In genomic region chr2:163481539-163482029, GRCm38 (mm10) we compare ENCODE assay signal across 8 mouse cellular contexts. TPM values are rescaled to one million over a fixed set of nuclear protein-coding genes. Genes with fewer than 3 reads are reported as not detected.
A peak's percentile ranks its signal among the peaks of the same experiment; 100 is the strongest.
DNase-seq lines count a peak whose midpoint lies in the region; ATAC-seq lines count a peak whose summit lies in the region.

No protein-coding gene starts in this region.

- H3K27me3 ChIP-seq in heart, embryonic 12.5 days (replicated peaks): peaks cover 31% of the 10 kb centered on the region
- H3K27me3 ChIP-seq in forebrain, embryonic 15.5 days: peaks cover 19% of the 10 kb centered on the region
- peaks cover 36% of the 10 kb centered on the region for H3K27me3 ChIP-seq in midbrain, embryonic 10.5 days (ENCODE audit: low read depth, poor library complexity, severe bottlenecking)

- H3K36me3 ChIP-seq in heart, embryonic 12.5 days: no peaks in the 10 kb centered on the region
- no peaks in the 10 kb centered on the region for H3K36me3 ChIP-seq in forebrain, embryonic 15.5 days
- no peaks in the 10 kb centered on the region for H3K36me3 ChIP-seq in midbrain, embryonic 10.5 days

- H3K9ac ChIP-seq in heart, embryonic 12.5 days: peak overlapping the region; percentile 33; the same call in 1 of the 2 replicates
- H3K9ac ChIP-seq in forebrain, embryonic 15.5 days (replicated peaks): peak overlapping the region; percentile 15; the same call in 1 of the 2 replicates

- DNase-seq in heart, adult 8-10 months (ENCODE audit: low spot score): no peak
- peak; percentile 62 for DNase-seq in kidney, postnatal 14 days
- peak; percentile 52 for DNase-seq in midbrain, embryonic 10.5 days (ENCODE audit: low spot score)
- DNase-seq in adrenal gland, adult 8-10 months: no peak
- DNase-seq in testis, postnatal 10 days (ENCODE audit: low spot score): no peak
- DNase-seq in adrenal gland, postnatal 4 days (ENCODE audit: low spot score in 2 of 2): no peak

- H3K4me2 ChIP-seq in heart, embryonic 12.5 days: peak overlapping the region; percentile 71
- H3K4me2 ChIP-seq in forebrain, embryonic 15.5 days (replicated peaks): peak overlapping the region; percentile 28

- 2% methylated on average over 21 of the region's 21 CpGs for WGBS in heart, embryonic 12.5 days
- 3% methylated on average over 21 of the region's 21 CpGs for WGBS in forebrain, embryonic 15.5 days
- WGBS in midbrain, embryonic 10.5 days: 2% methylated on average over 21 of the region's 21 CpGs

- H3K27ac ChIP-seq in heart, embryonic 12.5 days (ENCODE audit: poor library complexity, severe bottlenecking): no peak overlapping the region
- no peak overlapping the region for H3K27ac ChIP-seq in forebrain, embryonic 15.5 days (replicated peaks)
- peak overlapping the region; percentile 52 for H3K27ac ChIP-seq in midbrain, embryonic 10.5 days (replicated peaks)

- H3K4me1 ChIP-seq in heart, embryonic 12.5 days (replicated peaks): peaks cover 8% of the 10 kb centered on the region
- H3K4me1 ChIP-seq in forebrain, embryonic 15.5 days: peaks cover 7% of the 10 kb centered on the region; the same call in 1 of the 2 replicates
- peaks cover 14% of the 10 kb centered on the region for H3K4me1 ChIP-seq in midbrain, embryonic 10.5 days

- ATAC-seq in heart, embryonic 12.5 days (ENCODE audit: insufficient number of reproducible peaks, low FRiP score): no peak
- ATAC-seq in forebrain, embryonic 15.5 days (replicated peaks): no peak

- no peaks in the 10 kb centered on the region for H3K9me3 ChIP-seq in heart, embryonic 12.5 days (replicated peaks)
- no peaks in the 10 kb centered on the region for H3K9me3 ChIP-seq in forebrain, embryonic 15.5 days
- H3K9me3 ChIP-seq in midbrain, embryonic 10.5 days (replicated peaks): no peaks in the 10 kb centered on the region

- H3K4me3 ChIP-seq in heart, embryonic 12.5 days: peak overlapping the region; percentile 32
- 0 out of 2 replicates have a peak overlapping the region, but pooled peaks have one; percentile 8 for H3K4me3 ChIP-seq in forebrain, embryonic 15.5 days
- peak overlapping the region; percentile 51 for H3K4me3 ChIP-seq in midbrain, embryonic 10.5 days

RNA-seq across cellular contexts. Expression of gene Fitm2, which starts 9.2 kb away (rescaled TPM):
- polyA plus RNA-seq in heart, embryonic 12.5 days (2016; fragmentation: Nextera tagmentation; extraction: Ambion mirVana): 14.2 and 15.5 TPM in 2 replicates
- 100 to 1,000 TPM; 197 to 218 (median 209) TPM for total RNA-seq in heart, adult 8-10 months (2022)
- 11.4 and 12.3 TPM in 2 replicates for polyA plus RNA-seq in forebrain, embryonic 15.5 days (2015; fragmentation: Nextera tagmentation; extraction: Ambion mirVana)
- polyA plus RNA-seq in midbrain, embryonic 10.5 days (2016; fragmentation: Nextera tagmentation; extraction: Ambion mirVana): 9.8 and 11.2 TPM in 2 replicates
- 100 to 1,000 TPM in 1 of 4 experiments, 10 to 100 TPM in 3; 81.0 to 128 (median 92.8) TPM for total RNA-seq in adrenal gland, adult 8-10 months (2022)
- total RNA-seq in adrenal gland, postnatal 4 days (2021): 10 to 100 TPM; 41.4 to 46.4 TPM

RNA-seq across cellular contexts. Expression of gene R3hdml, which starts 10.5 kb away (rescaled TPM):
- not detected in 2 replicates for polyA plus RNA-seq in heart, embryonic 12.5 days (2016; fragmentation: Nextera tagmentation; extraction: Ambion mirVana)
- total RNA-seq in heart, adult 8-10 months (2022): not detected
- not detected in 2 replicates for polyA plus RNA-seq in forebrain, embryonic 15.5 days (2015; fragmentation: Nextera tagmentation; extraction: Ambion mirVana)
- not detected in 2 replicates for polyA plus RNA-seq in midbrain, embryonic 10.5 days (2016; fragmentation: Nextera tagmentation; extraction: Ambion mirVana)
- not detected for total RNA-seq in adrenal gland, adult 8-10 months (2022)
- 1 to 10 TPM in 1 of 2 experiments, not detected in 1; 4.6 TPM for total RNA-seq in adrenal gland, postnatal 4 days (2021)

RNA-seq across cellular contexts. Expression of gene Hnf4a, which starts 25.0 kb away (rescaled TPM):
- 0.17 and 0.18 TPM in 2 replicates for polyA plus RNA-seq in heart, embryonic 12.5 days (2016; fragmentation: Nextera tagmentation; extraction: Ambion mirVana)
- total RNA-seq in heart, adult 8-10 months (2022): not detected
- not detected in 2 replicates for polyA plus RNA-seq in forebrain, embryonic 15.5 days (2015; fragmentation: Nextera tagmentation; extraction: Ambion mirVana)
- polyA plus RNA-seq in midbrain, embryonic 10.5 days (2016; fragmentation: Nextera tagmentation; extraction: Ambion mirVana): 0.02 TPM in 1 of 2 replicates, not detected in the other
- total RNA-seq in adrenal gland, adult 8-10 months (2022): under 1 TPM in 2 of 4 experiments, not detected in 2; 0.06 to 0.16 TPM
- 10 to 100 TPM; 14.7 to 18.9 TPM for total RNA-seq in adrenal gland, postnatal 4 days (2021)

RNA-seq across cellular contexts. Expression of gene Gdap1l1, which starts 43.3 kb away (rescaled TPM):
- polyA plus RNA-seq in heart, embryonic 12.5 days (2016; fragmentation: Nextera tagmentation; extraction: Ambion mirVana): 0.19 and 0.63 TPM in 2 replicates
- not detected for total RNA-seq in heart, adult 8-10 months (2022)
- 111 and 112 TPM in 2 replicates for polyA plus RNA-seq in forebrain, embryonic 15.5 days (2015; fragmentation: Nextera tagmentation; extraction: Ambion mirVana)
- 20.0 and 30.2 TPM in 2 replicates for polyA plus RNA-seq in midbrain, embryonic 10.5 days (2016; fragmentation: Nextera tagmentation; extraction: Ambion mirVana)
- 1 to 10 TPM; 4.7 to 5.8 (median 4.8) TPM for total RNA-seq in adrenal gland, adult 8-10 months (2022)
- 10 to 100 TPM in 1 of 2 experiments, 1 to 10 TPM in 1; 9.7 to 10.3 TPM for total RNA-seq in adrenal gland, postnatal 4 days (2021)

RNA-seq across cellular contexts. Expression of gene Oser1, which starts 57.1 kb away (rescaled TPM):
- polyA plus RNA-seq in heart, embryonic 12.5 days (2016; fragmentation: Nextera tagmentation; extraction: Ambion mirVana): 55.3 and 57.2 TPM in 2 replicates
- 10 to 100 TPM; 19.4 to 21.8 (median 20.3) TPM for total RNA-seq in heart, adult 8-10 months (2022)
- polyA plus RNA-seq in forebrain, embryonic 15.5 days (2015; fragmentation: Nextera tagmentation; extraction: Ambion mirVana): 75.4 and 79.1 TPM in 2 replicates
- 92.7 and 99.9 TPM in 2 replicates for polyA plus RNA-seq in midbrain, embryonic 10.5 days (2016; fragmentation: Nextera tagmentation; extraction: Ambion mirVana)
- total RNA-seq in adrenal gland, adult 8-10 months (2022): 10 to 100 TPM; 33.2 to 39.2 (median 38.5) TPM
- total RNA-seq in adrenal gland, postnatal 4 days (2021): 10 to 100 TPM; 34.7 to 36.6 TPM

Comparison
In these comparisons a context has a peak if more than half of its experiments do, and no peak if none do; other contexts are left out.
1. RNA of gene Hnf4a, which starts 25.0 kb away (total RNA-seq): 14.7 to 18.9 TPM in adrenal gland, postnatal 4 days; 0.06 to 0.16 TPM in adrenal gland, adult 8-10 months and not detected in heart, adult 8-10 months; every median in the first group is over 10 times any median in the second.
2. DNase-seq: peak in kidney, postnatal 14 days (single experiment) and midbrain, embryonic 10.5 days (single experiment); none in heart, adult 8-10 months (single experiment), adrenal gland, adult 8-10 months (single experiment), testis, postnatal 10 days (single experiment) and adrenal gland, postnatal 4 days (0 of 2).
3. Peak in every context shown above with its lines, with median percentiles within 50 percentile points of each other: H3K4me3 ChIP-seq.